8 mouse cellular contexts compared by ENCODE assay signal in genomic region chr7:102063891-102064290, GRCm38 (mm10). TPM values are rescaled to one million over a fixed set of nuclear protein-coding genes. Genes with fewer than 3 reads are reported as not detected.
A peak's percentile ranks its signal among the peaks of the same experiment; 100 is the strongest.
DNase-seq lines count a peak whose midpoint lies in the region; ATAC-seq lines count a peak whose summit lies in the region.

No protein-coding gene starts in this region.

- H3K9me3 ChIP-seq in heart, embryonic 10.5 days, result no peaks in the 10 kb centered on the region
- H3K9me3 ChIP-seq in forebrain, embryonic 16.5 days (ENCODE audit: control insufficient read depth, low read length), result no peaks in the 10 kb centered on the region
- H3K9me3 ChIP-seq in liver, embryonic 15.5 days (replicated peaks), result no peaks in the 10 kb centered on the region

- intact Hi-C loops in heart, postnatal 14 days (cut with DNase I), result no loop called here

- peaks cover 25% of the 10 kb centered on the region for H3K36me3 ChIP-seq in heart, embryonic 10.5 days
- peaks cover 4% of the 10 kb centered on the region for H3K36me3 ChIP-seq in forebrain, embryonic 16.5 days (ENCODE audit: control insufficient read depth, insufficient read depth)
- H3K36me3 ChIP-seq in liver, embryonic 15.5 days (replicated peaks), result peaks cover 8% of the 10 kb centered on the region

- no peak for ATAC-seq in forebrain, embryonic 16.5 days
- no peak for ATAC-seq in liver, embryonic 15.5 days (ENCODE audit: insufficient read depth)

- H3K27me3 ChIP-seq in heart, embryonic 10.5 days (ENCODE audit: insufficient read depth, poor library complexity, severe bottlenecking), result no peaks in the 10 kb centered on the region
- no peaks in the 10 kb centered on the region for H3K27me3 ChIP-seq in forebrain, embryonic 16.5 days (replicated peaks; ENCODE audit: control insufficient read depth, insufficient read depth, low read length)
- no peaks in the 10 kb centered on the region for H3K27me3 ChIP-seq in liver, embryonic 15.5 days

- H3K4me2 ChIP-seq in forebrain, embryonic 16.5 days (ENCODE audit: low read length), result peak overlapping the region; percentile 81
- H3K4me2 ChIP-seq in liver, embryonic 15.5 days, result peak overlapping the region; percentile 81

- H3K9ac ChIP-seq in forebrain, embryonic 16.5 days (replicated peaks; ENCODE audit: low read depth, low read length), result no peak overlapping the region
- H3K9ac ChIP-seq in liver, embryonic 15.5 days, result peak overlapping the region; percentile 64; the same call in 1 of the 2 replicates

- no peak overlapping the region for H3K27ac ChIP-seq in heart, embryonic 10.5 days
- no peak overlapping the region for H3K27ac ChIP-seq in forebrain, embryonic 16.5 days (ENCODE audit: low read length)
- no peak overlapping the region for H3K27ac ChIP-seq in liver, embryonic 15.5 days (replicated peaks)

- peak overlapping the region; percentile 80 for H3K4me3 ChIP-seq in heart, embryonic 10.5 days
- H3K4me3 ChIP-seq in forebrain, embryonic 16.5 days (replicated peaks; ENCODE audit: low read length), result peak overlapping the region; percentile 82
- H3K4me3 ChIP-seq in liver, embryonic 15.5 days (replicated peaks), result peak overlapping the region; percentile 70

- WGBS in heart, embryonic 10.5 days, result 46% methylated on average over 9 of the region's 9 CpGs
- WGBS in forebrain, embryonic 16.5 days, result 92% methylated on average over 9 of the region's 9 CpGs
- WGBS in liver, embryonic 15.5 days (ENCODE audit: insufficient replicate concordance), result 43% methylated on average over 9 of the region's 9 CpGs

- peaks cover 14% of the 10 kb centered on the region for H3K4me1 ChIP-seq in heart, embryonic 10.5 days
- H3K4me1 ChIP-seq in forebrain, embryonic 16.5 days (replicated peaks; ENCODE audit: control insufficient read depth, insufficient read depth, low read length), result peaks cover 29% of the 10 kb centered on the region
- H3K4me1 ChIP-seq in liver, embryonic 15.5 days (replicated peaks), result peaks cover 52% of the 10 kb centered on the region

- no peak for DNase-seq in heart, embryonic 10.5 days (ENCODE audit: low spot score)
- no peak for DNase-seq in heart, postnatal 14 days
- peak; percentile 24 for DNase-seq in CD4-positive helper T cell, adult 2 months (ENCODE audit: low read depth, low spot score)
- DNase-seq in natural killer cell, adult 2 months (ENCODE audit: low spot score in 2 of 2), result no peak
- no peak for DNase-seq in cerebellum, postnatal 36 days
- DNase-seq in cerebellum, adult 9-11 months, result no peak

RNA-seq across cellular contexts. Expression of gene Rnf121, which starts 1.4 kb away (rescaled TPM):
- polyA plus RNA-seq in heart, embryonic 10.5 days (2016; fragmentation: Nextera tagmentation; extraction: Ambion mirVana), result 23.7 and 28.2 TPM in 2 replicates
- 10 to 100 TPM; 19.8 to 21.5 TPM for total RNA-seq in heart, postnatal 14 days (2021)
- 36.3 TPM in 2 replicates for polyA plus RNA-seq in forebrain, embryonic 16.5 days (2015; fragmentation: Nextera tagmentation; extraction: Ambion mirVana)
- 11.5 and 14.4 TPM in 2 replicates for polyA plus RNA-seq in liver, embryonic 15.5 days (2015; fragmentation: Nextera tagmentation; extraction: Ambion mirVana)

RNA-seq across cellular contexts. Expression of gene Xndc1, which starts 1.4 kb away (rescaled TPM):
- 26.4 and 33.5 TPM in 2 replicates for polyA plus RNA-seq in heart, embryonic 10.5 days (2016; fragmentation: Nextera tagmentation; extraction: Ambion mirVana)
- 10 to 100 TPM in 1 of 2 experiments, 1 to 10 TPM in 1; 8.9 to 10.2 TPM for total RNA-seq in heart, postnatal 14 days (2021)
- polyA plus RNA-seq in forebrain, embryonic 16.5 days (2015; fragmentation: Nextera tagmentation; extraction: Ambion mirVana), result 34.8 and 41.2 TPM in 2 replicates
- polyA plus RNA-seq in liver, embryonic 15.5 days (2015; fragmentation: Nextera tagmentation; extraction: Ambion mirVana), result 11.4 and 13.3 TPM in 2 replicates

RNA-seq across cellular contexts. Expression of gene Xntrpc, which starts 1.6 kb away (rescaled TPM):
- polyA plus RNA-seq in heart, embryonic 10.5 days (2016; fragmentation: Nextera tagmentation; extraction: Ambion mirVana), result 1.5 and 1.7 TPM in 2 replicates
- under 1 TPM; 0.61 to 0.84 TPM for total RNA-seq in heart, postnatal 14 days (2021)
- 1.3 and 1.7 TPM in 2 replicates for polyA plus RNA-seq in forebrain, embryonic 16.5 days (2015; fragmentation: Nextera tagmentation; extraction: Ambion mirVana)
- 0.30 TPM in 1 of 2 replicates, not detected in the other for polyA plus RNA-seq in liver, embryonic 15.5 days (2015; fragmentation: Nextera tagmentation; extraction: Ambion mirVana)

RNA-seq across cellular contexts. Expression of gene Trpc2, which starts 19.0 kb away (rescaled TPM):
- not detected in 2 replicates for polyA plus RNA-seq in heart, embryonic 10.5 days (2016; fragmentation: Nextera tagmentation; extraction: Ambion mirVana)
- total RNA-seq in heart, postnatal 14 days (2021), result under 1 TPM; 0.63 to 0.69 TPM
- 0.24 TPM in 1 of 2 replicates, not detected in the other for polyA plus RNA-seq in forebrain, embryonic 16.5 days (2015; fragmentation: Nextera tagmentation; extraction: Ambion mirVana)
- 0.36 TPM in 1 of 2 replicates, not detected in the other for polyA plus RNA-seq in liver, embryonic 15.5 days (2015; fragmentation: Nextera tagmentation; extraction: Ambion mirVana)

RNA-seq across cellular contexts. Expression of gene Art1, which starts 37.7 kb away (rescaled TPM):
- polyA plus RNA-seq in heart, embryonic 10.5 days (2016; fragmentation: Nextera tagmentation; extraction: Ambion mirVana), result 8.1 and 18.4 TPM in 2 replicates
- total RNA-seq in heart, postnatal 14 days (2021), result 100 to 1,000 TPM; 131 to 158 TPM
- 0.10 and 0.48 TPM in 2 replicates for polyA plus RNA-seq in forebrain, embryonic 16.5 days (2015; fragmentation: Nextera tagmentation; extraction: Ambion mirVana)
- polyA plus RNA-seq in liver, embryonic 15.5 days (2015; fragmentation: Nextera tagmentation; extraction: Ambion mirVana), result 0.77 and 1.6 TPM in 2 replicates
